ENCODE assay signal across 18 mouse cellular contexts in the genomic region with DNA sequence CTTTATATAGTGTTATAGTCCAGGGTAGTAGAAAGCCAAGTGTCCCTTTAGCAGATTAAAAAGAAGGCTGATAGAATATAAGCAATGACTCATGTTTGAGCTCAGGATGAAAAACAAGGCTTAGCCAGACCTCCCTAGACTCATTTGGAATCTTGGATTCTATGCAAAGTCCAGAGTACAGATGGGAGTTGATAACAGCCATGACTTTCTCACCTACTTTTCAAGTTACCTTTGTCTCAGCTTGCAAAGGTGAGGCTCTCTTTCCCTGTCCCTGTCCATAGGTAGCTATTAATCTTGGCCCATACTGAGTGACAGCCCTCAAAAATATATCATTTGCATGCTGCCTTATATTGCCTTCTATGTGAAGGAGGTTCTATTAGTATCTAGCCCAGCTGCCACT.
"Had no signal": no experiment of that assay in that cellular context is flagged by ENCODE, and none has a peak within 500 bp of the region (broad histone marks: within the 10 kb centered on the region; RNA-seq: fewer than 3 reads in every experiment).

No protein-coding gene starts in this region.

- H3K9me3 ChIP-seq: limb, embryonic 12.5 days; limb, embryonic 15.5 days; liver, embryonic 13.5 days; midbrain, embryonic 15.5 days; neural tube, embryonic 12.5 days; neural tube, embryonic 15.5 days had no signal

- H3K4me1 ChIP-seq: limb, embryonic 12.5 days; limb, embryonic 15.5 days; liver, embryonic 13.5 days; midbrain, embryonic 15.5 days; neural tube, embryonic 12.5 days; neural tube, embryonic 15.5 days had no signal

- DNase-seq: kidney, adult 18-20 months; kidney, adult 9 months; kidney, postnatal 14 days; kidney, postnatal 4 days; left cerebral cortex, postnatal 4 days; liver, embryonic 13.5 days; lung, adult 2 months; lung, postnatal 14 days; lung, postnatal 4 days; thymus, adult 18-20 months; thymus, postnatal 14 days; thymus, postnatal 4 days had no signal

- ATAC-seq: midbrain, embryonic 15.5 days had no signal

- H3K36me3 ChIP-seq: limb, embryonic 12.5 days; limb, embryonic 15.5 days; liver, embryonic 13.5 days; midbrain, embryonic 15.5 days; neural tube, embryonic 12.5 days; neural tube, embryonic 15.5 days had no signal

- H3K4me2 ChIP-seq: limb, embryonic 12.5 days; limb, embryonic 15.5 days; liver, embryonic 13.5 days; midbrain, embryonic 11.5 days; midbrain, embryonic 15.5 days; neural tube, embryonic 12.5 days; neural tube, embryonic 15.5 days had no signal

- H3K27ac ChIP-seq: limb, embryonic 12.5 days; limb, embryonic 15.5 days; liver, embryonic 13.5 days; midbrain, embryonic 15.5 days; neural tube, embryonic 12.5 days; neural tube, embryonic 15.5 days had no signal

- H3K9ac ChIP-seq: limb, embryonic 12.5 days; limb, embryonic 15.5 days; liver, embryonic 13.5 days; midbrain, embryonic 15.5 days; neural tube, embryonic 12.5 days; neural tube, embryonic 15.5 days had no signal

- H3K4me3 ChIP-seq: limb, embryonic 12.5 days; limb, embryonic 15.5 days; liver, embryonic 13.5 days; midbrain, embryonic 15.5 days; neural tube, embryonic 12.5 days; neural tube, embryonic 15.5 days had no signal

- H3K27me3 ChIP-seq: limb, embryonic 12.5 days; limb, embryonic 15.5 days; liver, embryonic 13.5 days; midbrain, embryonic 15.5 days; neural tube, embryonic 12.5 days; neural tube, embryonic 15.5 days had no signal
